In the genomic region with DNA sequence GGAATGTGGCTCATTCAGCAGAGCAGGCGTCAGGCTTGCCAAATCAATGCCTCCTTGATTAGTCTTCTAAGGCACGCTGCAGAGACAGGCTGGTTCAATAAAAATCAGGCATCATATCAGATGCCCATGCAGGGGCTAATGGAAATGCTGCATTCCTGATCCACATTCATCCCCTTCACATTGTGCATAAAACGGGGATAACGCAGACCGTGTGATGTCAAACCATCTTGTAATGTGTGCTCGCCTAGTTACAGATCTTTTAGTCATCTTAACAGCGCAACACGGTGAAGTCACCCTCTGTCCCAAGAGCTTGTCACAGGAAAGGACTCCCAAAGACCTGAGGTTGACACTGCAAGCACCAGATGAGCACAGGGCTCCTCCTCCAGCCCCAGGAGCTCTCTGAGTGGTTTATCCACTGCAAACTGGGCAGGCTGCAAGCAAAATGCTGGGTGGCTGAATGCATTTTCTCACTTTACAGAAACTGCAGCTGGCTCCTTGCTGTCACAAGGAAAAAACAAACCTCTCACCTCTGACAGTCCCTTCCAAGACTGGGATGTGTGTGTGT, we compare ENCODE assay signal across 8 mouse cellular contexts. TPM values are rescaled to one million over a fixed set of nuclear protein-coding genes. Genes with fewer than 3 reads are reported as not detected.
A peak's percentile ranks its signal among the peaks of the same experiment; 100 is the strongest.
DNase-seq lines count a peak whose midpoint lies in the region; ATAC-seq lines count a peak whose summit lies in the region.

No protein-coding gene starts in this region.

- 0 out of 2 replicates have a peak, but pooled peaks have one; percentile 7 for ATAC-seq in common myeloid progenitor, adult 5-6 weeks (replicated peaks; ENCODE audit: low read depth, poor library complexity, severe bottlenecking)
- ATAC-seq in hindbrain, embryonic 12.5 days (ENCODE audit: low FRiP score): no peak
- ATAC-seq in megakaryocyte, adult 5-6 weeks (ENCODE audit: poor library complexity, severe bottlenecking): peak; percentile 8; the same call in 1 of the 2 replicates
- no peak for ATAC-seq in monocyte, adult 5-6 weeks (replicated peaks; ENCODE audit: insufficient number of reproducible peaks, low FRiP score, low TSS enrichment, poor library complexity, severe bottlenecking)

- H3K4me2 ChIP-seq in hindbrain, embryonic 12.5 days (replicated peaks): peak overlapping the region; percentile 92

- no peaks in the 10 kb centered on the region for H3K9me3 ChIP-seq in hindbrain, embryonic 12.5 days (replicated peaks)

- peak; percentile 23 to 28 for DNase-seq in left cerebral cortex, postnatal 36 days (ENCODE audit: low spot score in 2 of 2)
- no peak for DNase-seq in left cerebral cortex, postnatal 4 days
- DNase-seq in thymus, postnatal 14 days: peak; percentile 30
- no peak for DNase-seq in spleen, adult 12 weeks (ENCODE audit: low spot score)

- H3K27me3 ChIP-seq in hindbrain, embryonic 12.5 days: no peaks in the 10 kb centered on the region

- intact Hi-C loops in left cerebral cortex, postnatal 36 days (cut with DNase I): loop anchor here (5.0 to 10.0 kb wide), 3 partner anchors 63 to 145 kb away; no protein-coding TSS in a partner anchor
- intact Hi-C loops in left cerebral cortex, postnatal 4 days (cut with DNase I): loop anchor here (5.0 to 10.0 kb wide), 2 partner anchors 115 to 153 kb away; no protein-coding TSS in a partner anchor

- H3K4me3 ChIP-seq in hindbrain, embryonic 12.5 days: peak overlapping the region; percentile 80

- H3K27ac ChIP-seq in hindbrain, embryonic 12.5 days: no peak overlapping the region

- H3K4me1 ChIP-seq in hindbrain, embryonic 12.5 days: peaks cover 36% of the 10 kb centered on the region

- H3K9ac ChIP-seq in hindbrain, embryonic 12.5 days: peak overlapping the region; percentile 14; the same call in 1 of the 2 replicates

- WGBS in hindbrain, embryonic 12.5 days: 23% methylated on average over 8 of the region's 8 CpGs

- H3K36me3 ChIP-seq in hindbrain, embryonic 12.5 days: no peaks in the 10 kb centered on the region

RNA-seq across cellular contexts. Expression of a gene that starts 1.7 kb away (rescaled TPM):
- total RNA-seq in left cerebral cortex, postnatal 36 days (2021): 10 to 100 TPM; 12.2 to 21.9 TPM
- 1 to 10 TPM; 6.6 to 7.1 TPM for total RNA-seq in left cerebral cortex, postnatal 4 days (2021)
- 185 and 209 TPM in 2 replicates for total RNA-seq in common myeloid progenitor, adult 5-6 weeks (2017)
- 13.3 and 14.0 TPM in 2 replicates for polyA plus RNA-seq in hindbrain, embryonic 12.5 days (2016; fragmentation: Nextera tagmentation; extraction: Ambion mirVana)
- 143 and 152 TPM in 2 replicates for total RNA-seq in megakaryocyte, adult 5-6 weeks (2015)
- 223 and 240 TPM in 2 replicates for total RNA-seq in megakaryocyte, adult 5-6 weeks (2017)
- 51.2 to 86.8 TPM (median 55.9 TPM) in 3 replicates for total RNA-seq in monocyte, adult 5-6 weeks (2017)

Comparison
In these comparisons a context has a peak if more than half of its experiments do, and no peak if none do; other contexts are left out.
1. DNase-seq: peak in left cerebral cortex, postnatal 36 days (2 of 2) and thymus, postnatal 14 days (single experiment); none in left cerebral cortex, postnatal 4 days (single experiment) and spleen, adult 12 weeks (single experiment).
2. ATAC-seq: peak in common myeloid progenitor, adult 5-6 weeks (single experiment) and megakaryocyte, adult 5-6 weeks (single experiment); none in hindbrain, embryonic 12.5 days (single experiment) and monocyte, adult 5-6 weeks (single experiment).